Mouse (Mus musculus): ENCODE results near the gene Psd.

- TF ChIP-seq CTCF (IDR thresholded peaks at IDR 0.05; ENCODE audit: low read depth, low read length) (no peak), POLR2A (IDR thresholded peaks at IDR 0.05; ENCODE audit: borderline replicate concordance, low read depth, low read length) (no peak)
These were observed 48.5 kb upstream of the Psd start for GRCm38 (mm10) chr19:46375489-46375888.
